Mouse (Mus musculus) neutrophil, adult 65 days (primary cell): ENCODE results near the gene Vmn2r28. TPM values are rescaled to one million over a fixed set of nuclear protein-coding genes. Genes with fewer than 3 reads are reported as not detected.

Experiments used
- total RNA-seq: library from RNA; stranded (reverse); gene quantifications from 2 replicates; pipeline ENCODE4 v1.2.4, GENCODE M21; 2023

Gene Vmn2r28
- total RNA-seq: not detected in 2 replicates

DNA sequence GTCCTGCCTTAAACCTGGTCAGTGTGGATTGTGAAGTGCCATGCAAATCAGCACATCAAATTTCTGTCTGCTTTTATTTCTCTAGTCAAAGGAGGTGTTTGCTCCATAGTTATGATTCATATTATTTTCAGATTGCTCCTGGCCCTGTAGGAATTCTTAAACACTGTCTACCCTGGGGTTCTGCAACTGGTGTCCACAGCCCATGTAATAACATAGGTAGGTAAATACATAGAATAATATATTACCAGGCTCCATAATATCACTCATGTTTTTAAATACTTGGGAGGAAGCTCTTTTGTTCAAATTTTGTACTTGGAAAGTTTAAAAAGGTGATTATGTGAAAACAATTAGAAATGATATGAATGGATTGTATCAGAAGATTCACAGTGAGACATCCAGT is at the start of gene Vmn2r28:
TSS of gene Vmn2r28 (minus strand) at position 101 of the 400 bp plus-strand sequence.

DNA sequence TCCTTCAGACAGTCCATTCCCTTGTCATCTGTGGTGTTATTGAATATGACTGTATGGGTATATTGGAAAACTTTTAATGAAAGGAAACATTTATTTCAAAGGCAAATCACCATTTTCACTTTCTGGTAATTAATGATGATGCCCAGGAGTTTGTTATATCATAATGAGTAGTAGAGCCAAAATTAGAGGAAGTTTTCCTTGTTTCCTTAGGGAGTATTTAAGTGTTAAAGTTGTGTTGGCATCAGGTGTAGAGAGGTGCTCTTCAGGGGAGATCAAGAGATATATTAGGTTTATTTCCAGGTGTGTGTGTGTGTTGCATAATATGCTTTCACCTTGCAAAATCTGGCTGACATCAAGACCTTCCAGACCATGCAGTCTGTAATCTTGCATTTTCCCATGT is 37.1 kb downstream of the Vmn2r28 start, which contains the start of gene Vmn1r59:
TSS of gene Vmn1r59 (minus strand) at position 101 of the 400 bp plus-strand sequence.

Other genes with a start within 250 kb of the Vmn2r28 start
- not detected in 2 replicates for gene Gm5065, start 143.4 kb downstream of the Vmn2r28 start, total RNA-seq
- gene Nlrp2, start 142.9 kb downstream of the Vmn2r28 start, total RNA-seq: not detected in 2 replicates
- not detected in 2 replicates for gene Vmn1r58, start 80.6 kb downstream of the Vmn2r28 start, total RNA-seq
- gene Vmn1r59, start 37.2 kb downstream of the Vmn2r28 start, total RNA-seq: not detected in 2 replicates
- gene Vmn1r60, start 53.4 kb upstream of the Vmn2r28 start, total RNA-seq: not detected in 2 replicates
- not detected in 2 replicates for gene Vmn1r61, start 119.3 kb upstream of the Vmn2r28 start, total RNA-seq
- gene Vmn1r62, start 179.7 kb upstream of the Vmn2r28 start, total RNA-seq: not detected in 2 replicates